Mouse (Mus musculus) mature B cell (primary cell): ENCODE data around the gene Cracr2a.

Source experiments
- in situ Hi-C: fragments of 300-500 bp; cut with MboI; formaldehyde crosslinking; loops from 2 replicates; pipeline ENCODE4 v1.14.3; 2019

Gene Cracr2a

DNA sequence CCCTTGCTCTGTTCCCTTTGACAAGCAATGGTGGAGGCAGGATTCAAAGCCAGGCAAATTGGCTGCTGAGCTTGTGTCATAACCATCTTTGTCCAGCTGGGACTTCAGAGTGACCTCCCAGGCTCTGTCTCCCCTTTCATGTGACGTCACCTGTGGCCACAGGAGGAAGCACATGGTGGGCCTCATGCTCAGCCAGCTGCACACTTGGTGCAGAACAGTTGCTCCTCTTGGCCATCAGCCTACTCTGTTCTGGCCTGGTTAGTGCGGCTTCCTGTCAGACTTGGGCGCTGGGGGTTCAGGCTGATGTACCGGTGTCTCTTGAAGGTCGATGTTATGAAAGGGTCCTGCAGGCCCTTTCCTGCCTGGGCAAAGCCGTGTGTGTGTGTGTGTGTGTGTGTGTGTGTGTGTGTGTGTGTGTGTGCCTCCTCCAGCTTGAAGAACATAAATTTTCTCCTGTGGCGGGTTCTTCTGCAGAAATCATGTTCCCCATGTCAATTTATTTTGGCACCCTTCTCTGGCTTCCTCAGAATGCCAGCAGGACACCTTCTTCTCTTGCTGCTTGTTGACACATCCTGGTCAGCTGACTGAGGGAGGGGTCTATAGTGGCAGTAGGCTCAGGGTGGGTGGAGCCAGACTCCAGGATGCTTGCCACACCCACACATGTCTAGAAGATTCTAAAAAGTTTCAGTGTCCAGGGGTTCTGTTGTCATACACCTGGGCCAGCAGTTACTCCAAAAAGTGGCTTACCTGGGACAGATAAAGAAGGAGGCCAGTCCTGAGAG, 5.0 kb downstream of the Cracr2a start:
- in situ Hi-C loops = no loop called here

- in situ Hi-C loops = no loop called here
Measured at GRCm38 (mm10) chr6:127571849-127572550, 10.9 kb downstream of the Cracr2a start.

- in situ Hi-C loops = no loop called here
Measured at GRCm38 (mm10) chr6:127573779-127574463, 12.8 kb downstream of the Cracr2a start.

- in situ Hi-C loops = no loop called here
Measured at GRCm38 (mm10) chr6:127575194-127575593, 14.1 kb downstream of the Cracr2a start.

- in situ Hi-C loops = no loop called here
Measured at GRCm38 (mm10) chr6:127577688-127578087, 16.6 kb downstream of the Cracr2a start.

- in situ Hi-C loops = no loop called here
Measured at GRCm38 (mm10) chr6:127578316-127578715, 17.2 kb downstream of the Cracr2a start.

DNA sequence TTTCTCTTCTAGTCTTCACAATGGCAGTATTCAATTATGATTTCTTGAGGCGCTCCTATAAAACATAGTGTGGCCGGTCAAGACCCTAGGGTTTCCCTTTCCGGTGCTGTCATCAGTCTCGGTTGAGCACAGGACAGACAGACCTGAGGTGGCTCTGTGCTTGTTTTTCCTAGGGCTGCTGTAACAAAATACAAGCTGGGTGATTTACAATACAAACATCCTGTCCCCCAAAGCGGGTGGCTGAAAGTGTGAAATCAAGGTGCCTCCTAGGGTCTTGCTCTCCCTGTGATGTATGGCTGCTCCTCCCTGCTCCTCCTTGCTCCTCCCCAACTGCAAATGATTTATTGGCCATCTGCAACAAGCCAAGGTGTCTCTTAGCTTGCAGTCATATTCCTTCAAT, 17.7 kb downstream of the Cracr2a start:
- in situ Hi-C loops = no loop called here

GRCm38 (mm10) chr6:127581915-127582314, 20.8 kb downstream of the Cracr2a start:
- in situ Hi-C loops = no loop called here

GRCm38 (mm10) chr6:127582391-127583176, 21.4 kb downstream of the Cracr2a start:
- in situ Hi-C loops = no loop called here

DNA sequence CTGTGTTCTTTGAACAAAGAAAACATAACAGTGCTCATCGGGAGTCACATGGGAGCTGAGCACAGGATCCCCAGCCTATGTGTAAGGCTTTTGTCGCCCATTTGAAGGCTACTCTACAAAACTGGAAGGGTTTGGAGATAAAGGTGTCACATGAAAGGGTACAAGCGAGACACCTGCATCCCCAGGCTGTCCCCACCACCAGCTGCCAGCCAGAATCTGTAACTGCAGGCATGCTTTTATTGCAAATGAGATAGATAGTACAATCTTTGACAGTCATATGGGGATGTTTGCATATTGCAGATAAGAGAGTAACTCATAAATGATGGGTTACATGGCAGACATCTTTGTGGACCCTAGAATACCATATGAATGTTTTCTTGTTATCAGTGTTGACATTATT, 30.3 kb downstream of the Cracr2a start:
- in situ Hi-C loops = no loop called here

DNA sequence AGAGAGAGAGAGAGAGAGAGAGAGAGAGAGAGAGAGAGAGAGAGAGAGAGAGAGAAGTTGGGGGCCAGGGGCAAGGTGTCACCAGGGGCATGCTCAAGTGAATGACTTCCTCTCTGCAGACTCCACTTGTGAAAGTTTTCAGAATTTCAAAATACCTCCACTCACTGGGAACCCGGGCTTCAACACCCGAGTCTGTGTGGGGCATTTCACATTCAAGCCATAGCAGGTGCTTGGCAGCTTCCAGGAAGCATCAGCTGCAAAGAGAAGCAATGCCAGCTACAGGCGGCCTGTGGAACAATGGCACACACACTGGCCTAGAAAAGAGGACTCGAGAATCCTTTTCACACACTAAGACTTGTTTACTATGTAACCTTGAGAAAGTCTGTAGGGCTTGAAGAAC, 32.3 kb downstream of the Cracr2a start:
- in situ Hi-C loops = no loop called here

GRCm38 (mm10) chr6:127599280-127599679, 38.1 kb downstream of the Cracr2a start:
- in situ Hi-C loops = no loop called here

GRCm38 (mm10) chr6:127605067-127606025, 44.2 kb downstream of the Cracr2a start:
- in situ Hi-C loops = no loop called here

DNA sequence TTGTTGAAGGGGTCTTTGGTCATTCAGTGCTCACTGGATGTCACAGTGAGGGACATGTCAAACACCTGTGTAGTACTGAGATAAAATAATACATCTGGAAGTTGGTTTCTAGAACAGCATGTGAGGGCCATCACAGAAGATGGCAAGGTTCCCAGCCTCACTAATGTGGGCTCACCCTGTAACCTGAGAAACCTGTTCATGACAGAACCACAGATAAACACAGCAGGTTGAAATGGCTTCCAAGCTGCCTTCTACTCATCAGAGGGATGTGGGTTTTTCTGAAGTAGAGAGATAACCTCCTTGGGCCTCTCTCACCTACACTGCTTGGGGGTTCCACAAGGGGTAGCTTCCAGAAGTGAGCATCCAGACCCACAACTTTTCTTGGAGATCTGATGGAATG, 48.5 kb downstream of the Cracr2a start:
- in situ Hi-C loops = no loop called here

DNA sequence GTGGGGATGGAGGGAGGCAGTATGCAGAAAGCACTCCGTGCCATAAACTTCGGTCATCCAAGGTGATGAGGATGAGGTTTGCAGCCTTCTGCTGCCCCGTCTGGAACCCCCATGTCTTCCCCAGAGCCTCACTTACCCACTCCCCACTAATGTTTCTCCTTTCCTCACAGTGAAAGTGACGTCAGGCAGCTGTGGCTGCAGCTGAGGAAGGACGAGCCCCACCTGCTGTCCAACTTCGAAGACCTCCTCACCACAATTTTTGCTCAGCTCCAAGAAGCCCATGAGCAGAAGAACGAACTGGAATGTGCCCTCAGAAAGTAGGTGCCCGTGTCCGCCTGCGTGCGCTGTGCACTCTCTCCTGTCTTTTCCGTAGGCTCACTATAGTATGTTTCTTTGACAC, 50.1 kb downstream of the Cracr2a start:
- in situ Hi-C loops = no loop called here

DNA sequence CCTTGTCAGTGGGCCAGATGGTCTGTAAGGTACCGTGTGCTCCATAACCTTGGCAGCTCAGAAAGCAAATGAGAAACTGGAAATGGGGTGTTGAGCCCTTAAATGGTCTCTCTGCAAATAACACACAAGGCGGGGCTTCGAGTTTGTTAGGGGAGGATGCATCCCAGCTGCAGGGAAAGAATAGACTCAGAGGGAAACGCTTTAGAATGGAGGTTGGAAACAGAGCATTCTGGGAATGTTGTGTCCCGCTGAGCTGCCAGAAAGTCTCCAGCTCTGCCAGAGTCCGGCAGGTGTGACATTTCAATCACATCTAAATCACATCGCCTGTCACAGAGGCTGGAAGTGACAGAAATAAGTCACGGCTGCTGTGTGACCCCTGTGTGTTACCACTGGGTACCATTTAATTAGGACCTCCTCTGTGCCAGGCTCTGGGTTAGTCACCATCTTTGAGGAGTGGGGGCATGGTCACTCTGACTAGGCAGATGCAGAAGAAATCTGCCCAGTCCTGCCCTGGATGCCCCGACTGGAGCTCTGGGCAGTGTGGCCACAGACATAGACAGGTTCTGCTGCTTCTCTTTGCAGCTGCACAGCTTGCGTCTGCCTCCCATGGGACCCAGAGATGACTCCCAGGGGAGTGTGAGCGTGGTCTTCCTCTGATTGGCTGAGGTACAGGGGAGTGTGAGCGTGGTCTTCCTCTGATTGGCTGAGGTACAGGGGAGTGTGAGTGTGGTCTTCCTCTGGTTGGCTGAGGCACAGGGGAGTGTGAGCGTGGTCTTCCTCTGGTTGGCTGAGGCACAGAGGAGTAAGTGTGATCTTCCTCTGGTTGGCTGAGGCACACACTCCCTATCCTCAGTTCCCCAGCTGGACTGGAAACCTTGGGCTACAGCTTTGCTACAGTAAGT, 53.2 kb downstream of the Cracr2a start:
- in situ Hi-C loops = no loop called here

- in situ Hi-C loops = no loop called here
Measured at GRCm38 (mm10) chr6:127616623-127617022, 55.5 kb downstream of the Cracr2a start.

- in situ Hi-C loops = no loop called here
Measured at GRCm38 (mm10) chr6:127617258-127618025, 56.3 kb downstream of the Cracr2a start.

- in situ Hi-C loops = no loop called here
Measured at GRCm38 (mm10) chr6:127618686-127619085, 57.5 kb downstream of the Cracr2a start.
